Mouse (Mus musculus): ENCODE results near the gene Nhsl1. TPM values are rescaled to one million over a fixed set of nuclear protein-coding genes. Genes with fewer than 3 reads are reported as not detected.

The Nhsl1 gene
- polyA plus RNA-seq, 1 experiment from 2014 or later = 8.2 TPM

DNA sequence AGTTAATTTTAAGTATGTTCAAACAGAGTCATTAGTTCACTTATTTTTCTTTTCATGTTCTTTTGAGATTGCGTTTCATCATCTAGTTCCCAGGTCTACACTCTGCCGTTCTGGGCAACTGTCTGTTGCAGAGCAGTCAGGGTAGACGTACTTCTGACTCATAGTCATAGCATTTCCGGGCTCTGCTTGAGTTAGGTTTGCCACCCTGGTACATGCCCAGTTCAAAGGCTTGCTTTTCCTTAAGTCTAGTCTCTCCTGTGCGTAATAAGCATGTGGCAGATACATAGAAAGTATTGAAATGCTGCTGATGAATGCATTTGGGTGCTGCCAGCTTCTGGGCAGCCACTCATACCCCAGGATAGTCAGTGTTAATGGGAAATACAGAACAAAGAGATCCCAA is 152.9 kb downstream of the Nhsl1 start:
- H3K27me3 ChIP-seq = no peaks in the 10 kb centered on the region
- H3K4me3 ChIP-seq = no peak overlapping the region
- H3K27ac ChIP-seq = no peak overlapping the region
- H3K9me3 ChIP-seq = no peaks in the 10 kb centered on the region
- ATAC-seq (ENCODE audit: insufficient number of reproducible peaks, insufficient read depth, low FRiP score, low TSS enrichment, low read depth) = no peak
- H3K9ac ChIP-seq = no peak overlapping the region
- 81% methylated on average over 5 of the region's 5 CpGs for WGBS
- peaks cover 44% of the 10 kb centered on the region for H3K4me1 ChIP-seq
- H3K36me3 ChIP-seq = peaks cover 6% of the 10 kb centered on the region; the same call in 1 of the 2 replicates
- no peak overlapping the region for H3K4me2 ChIP-seq

DNA sequence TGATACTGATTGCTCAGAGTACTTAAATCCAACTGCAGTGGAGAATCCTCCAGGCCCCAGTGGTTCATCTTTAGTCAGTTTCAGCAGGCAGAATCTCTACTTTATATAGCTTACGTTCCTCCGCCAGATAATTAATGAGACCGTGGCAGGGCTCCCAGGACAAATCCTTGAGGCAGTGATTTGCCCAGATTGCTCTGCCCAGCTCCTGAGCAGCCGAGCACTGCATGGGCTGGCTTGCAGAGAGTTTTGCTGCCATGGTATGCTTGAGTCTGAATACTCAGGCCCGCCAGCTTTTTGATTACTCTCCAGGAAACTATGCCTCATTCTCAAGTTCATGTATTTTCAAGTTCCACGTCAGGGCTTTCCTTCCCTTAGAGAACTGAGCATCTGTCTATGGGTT is 156.3 kb downstream of the Nhsl1 start:
- whole genome bisulfite sequencing = 65% methylated on average over 6 of the region's 6 CpGs
- peaks cover 19% of the 10 kb centered on the region for H3K4me1 ChIP-seq
- no peak overlapping the region; the same call in 1 of the 2 replicates for H3K27ac ChIP-seq
- H3K9me3 ChIP-seq = no peaks in the 10 kb centered on the region
- H3K4me2 ChIP-seq = no peak overlapping the region
- H3K27me3 ChIP-seq = no peaks in the 10 kb centered on the region
- no peak overlapping the region for H3K4me3 ChIP-seq
- H3K36me3 ChIP-seq = peaks cover 6% of the 10 kb centered on the region; the same call in 1 of the 2 replicates
- ATAC-seq (ENCODE audit: insufficient number of reproducible peaks, insufficient read depth, low FRiP score, low TSS enrichment, low read depth) = no peak
- H3K9ac ChIP-seq = no peak overlapping the region

DNA sequence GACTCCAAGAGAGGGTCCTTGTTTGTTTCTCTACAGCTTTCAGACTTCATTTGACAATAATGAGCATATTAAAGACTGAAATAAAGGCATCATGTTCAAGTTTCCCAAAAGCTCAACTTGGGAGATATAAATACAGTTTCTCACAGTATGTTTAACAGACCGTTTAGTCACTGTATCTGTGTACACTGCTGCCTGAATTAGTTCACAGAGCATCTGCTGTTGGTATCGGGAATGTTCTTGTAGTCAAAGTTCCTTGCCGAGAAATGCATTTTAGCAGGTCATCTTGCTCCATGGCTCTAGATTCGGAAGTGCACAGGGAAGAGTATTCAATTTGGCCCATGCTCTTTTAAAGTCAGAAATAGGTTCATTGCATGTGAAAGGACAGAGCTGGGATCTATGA is 159.5 kb downstream of the Nhsl1 start:
- no peak overlapping the region for H3K4me3 ChIP-seq
- H3K27me3 ChIP-seq = no peaks in the 10 kb centered on the region
- peaks cover 15% of the 10 kb centered on the region; the same call in 1 of the 2 replicates for H3K4me1 ChIP-seq
- no peak overlapping the region for H3K9ac ChIP-seq
- 91% methylated on average over 4 of the region's 4 CpGs for WGBS
- H3K9me3 ChIP-seq = no peaks in the 10 kb centered on the region
- H3K36me3 ChIP-seq = no peaks in the 10 kb centered on the region; the same call in 1 of the 2 replicates
- H3K4me2 ChIP-seq = no peak overlapping the region
- ATAC-seq (ENCODE audit: insufficient number of reproducible peaks, insufficient read depth, low FRiP score, low TSS enrichment, low read depth) = no peak
- H3K27ac ChIP-seq = no peak overlapping the region

DNA sequence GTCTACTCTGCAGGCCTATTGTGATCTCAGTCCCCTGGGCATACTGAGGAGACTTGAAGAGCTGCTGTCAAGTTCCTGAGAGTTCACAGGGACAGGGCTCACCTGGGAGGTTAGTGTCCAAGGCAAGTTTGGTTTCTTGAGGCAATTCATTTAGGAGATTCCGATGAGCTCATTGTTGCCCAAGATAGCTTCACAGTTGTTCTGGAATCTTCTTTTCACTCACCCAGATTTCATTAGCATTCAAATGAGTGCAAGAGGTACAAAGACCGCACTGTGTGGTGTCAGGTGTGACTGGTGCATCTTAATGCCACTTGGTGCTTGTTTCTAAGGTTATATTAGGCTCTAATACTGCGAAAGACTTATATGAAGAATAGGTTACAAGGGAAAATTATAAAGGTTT is 160.5 kb downstream of the Nhsl1 start:
- Histone ChIP-seq H3K27ac (no peak overlapping the region), H3K4me1 (peaks cover 15% of the 10 kb centered on the region; the same call in 1 of the 2 replicates), H3K27me3 (no peaks in the 10 kb centered on the region), H3K4me2 (no peak overlapping the region), H3K4me3 (no peak overlapping the region), H3K36me3 (no peaks in the 10 kb centered on the region), H3K9ac (no peak overlapping the region), H3K9me3 (no peaks in the 10 kb centered on the region)
- ATAC-seq (ENCODE audit: insufficient number of reproducible peaks, insufficient read depth, low FRiP score, low TSS enrichment, low read depth) = no peak
- 95% methylated on average over 3 of the region's 3 CpGs for WGBS

DNA sequence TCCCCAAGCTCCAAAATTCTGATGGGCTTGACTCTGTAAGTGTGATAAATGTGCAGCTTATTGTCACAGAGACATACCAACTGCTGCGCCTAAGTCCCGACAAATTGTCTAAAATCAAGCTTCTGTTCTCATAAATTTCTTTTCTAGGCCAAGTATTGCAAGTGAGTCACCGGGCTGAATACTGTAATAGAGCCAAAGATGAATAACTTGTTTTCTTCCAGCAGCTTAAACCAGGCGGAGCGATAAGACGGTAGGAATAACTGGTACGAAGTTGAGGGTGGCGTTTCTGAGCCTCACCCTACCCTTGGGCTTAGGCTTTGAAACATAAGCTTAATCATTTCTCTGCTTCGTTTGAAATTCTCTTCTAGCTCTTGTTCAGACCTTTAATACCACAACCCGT is 162.1 kb downstream of the Nhsl1 start:
- no peaks in the 10 kb centered on the region for H3K27me3 ChIP-seq
- no peak overlapping the region for H3K9ac ChIP-seq
- H3K27ac ChIP-seq = no peak overlapping the region
- no peak for ATAC-seq (ENCODE audit: insufficient number of reproducible peaks, insufficient read depth, low FRiP score, low TSS enrichment, low read depth)
- H3K9me3 ChIP-seq = no peaks in the 10 kb centered on the region
- 77% methylated on average over 10 of the region's 10 CpGs for WGBS
- H3K36me3 ChIP-seq = no peaks in the 10 kb centered on the region
- no peak overlapping the region for H3K4me3 ChIP-seq
- H3K4me1 ChIP-seq = peaks cover 13% of the 10 kb centered on the region; the same call in 1 of the 2 replicates
- no peak overlapping the region for H3K4me2 ChIP-seq

DNA sequence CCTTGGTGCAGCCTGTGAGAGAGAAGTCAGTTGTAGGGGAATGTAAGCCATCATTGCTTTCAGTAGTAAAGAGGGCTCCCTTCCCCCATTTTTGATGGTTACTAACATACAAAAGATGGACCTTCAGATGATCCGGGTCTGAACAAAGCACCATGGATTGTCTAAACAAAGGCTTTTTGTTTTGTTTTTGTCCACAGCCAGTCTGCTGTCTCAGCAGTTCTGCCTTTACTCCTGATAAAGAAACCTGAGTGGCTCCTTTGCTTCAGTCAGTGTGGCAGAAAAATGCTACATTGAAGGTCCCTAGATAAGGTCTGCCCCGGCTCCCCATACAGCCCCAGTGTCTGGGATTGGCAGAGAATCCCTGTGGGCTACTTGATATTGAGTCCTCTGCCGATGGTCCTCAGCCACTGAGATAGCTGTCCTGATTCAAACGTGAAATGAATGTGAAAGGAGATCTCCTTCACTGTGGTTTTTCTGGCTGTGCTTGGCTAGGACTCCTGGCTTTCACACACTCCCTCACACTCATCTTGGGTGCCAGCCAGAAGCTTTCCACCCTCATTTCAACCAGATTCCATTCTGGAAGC is 163.9 kb downstream of the Nhsl1 start:
- Histone ChIP-seq H3K27ac (peak overlapping the region; percentile 66), H3K9me3 (no peaks in the 10 kb centered on the region), H3K27me3 (no peaks in the 10 kb centered on the region), H3K36me3 (no peaks in the 10 kb centered on the region), H3K4me1 (peaks cover 13% of the 10 kb centered on the region; the same call in 1 of the 2 replicates), H3K4me2 (peak overlapping the region; percentile 22; the same call in 1 of the 2 replicates), H3K4me3 (no peak overlapping the region), H3K9ac (no peak overlapping the region)
- WGBS = 19% methylated on average over 4 of the region's 4 CpGs
- ATAC-seq (ENCODE audit: insufficient number of reproducible peaks, insufficient read depth, low FRiP score, low TSS enrichment, low read depth) = no peak

DNA sequence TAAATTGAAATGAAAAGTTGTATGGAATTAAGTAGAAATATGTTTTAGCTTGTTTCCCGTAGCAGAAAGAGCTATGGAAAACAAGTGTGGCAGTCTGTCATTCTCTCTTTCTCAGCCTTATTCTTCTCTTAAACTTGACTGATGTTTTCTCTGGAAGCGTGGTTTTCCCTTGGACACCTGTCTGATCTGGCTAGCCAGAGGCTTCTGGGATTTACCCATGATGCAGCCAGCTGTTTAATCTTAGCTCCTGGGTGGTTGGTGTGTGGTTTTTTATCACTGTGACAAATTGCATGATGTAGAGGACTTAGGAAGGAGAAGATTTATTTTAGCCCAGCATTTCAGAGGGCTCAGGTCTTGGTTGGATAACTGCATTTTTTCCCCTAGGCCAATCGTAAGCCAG is 164.9 kb downstream of the Nhsl1 start:
- 85% methylated on average over 3 of the region's 3 CpGs for WGBS
- Histone ChIP-seq H3K9ac (no peak overlapping the region), H3K4me3 (no peak overlapping the region), H3K4me1 (peaks cover 13% of the 10 kb centered on the region; the same call in 1 of the 2 replicates), H3K4me2 (no peak overlapping the region), H3K27ac (no peak overlapping the region), H3K36me3 (no peaks in the 10 kb centered on the region), H3K9me3 (no peaks in the 10 kb centered on the region), H3K27me3 (no peaks in the 10 kb centered on the region)
- ATAC-seq (ENCODE audit: insufficient number of reproducible peaks, insufficient read depth, low FRiP score, low TSS enrichment, low read depth) = no peak

DNA sequence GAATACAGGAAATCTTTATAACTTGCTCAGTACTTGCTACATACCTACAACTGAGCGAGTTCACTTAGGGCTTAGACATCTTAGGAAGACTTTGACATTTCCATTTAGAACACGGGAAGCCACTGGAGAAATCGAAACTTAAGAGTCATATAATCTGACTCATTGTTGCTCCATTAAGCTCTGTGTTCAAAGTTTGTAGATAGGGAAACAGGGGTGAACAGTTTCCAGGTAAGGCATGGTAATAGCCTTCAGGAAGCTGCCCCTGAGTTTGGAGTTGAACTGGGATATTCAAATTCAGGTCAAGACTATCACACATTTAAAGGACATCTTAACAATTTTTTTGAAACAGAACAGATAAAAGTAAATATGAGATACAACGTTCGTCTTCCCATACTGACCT is 165.9 kb downstream of the Nhsl1 start:
- no peak overlapping the region for H3K4me3 ChIP-seq
- WGBS = 92% methylated on average over 5 of the region's 5 CpGs
- no peaks in the 10 kb centered on the region for H3K27me3 ChIP-seq

DNA sequence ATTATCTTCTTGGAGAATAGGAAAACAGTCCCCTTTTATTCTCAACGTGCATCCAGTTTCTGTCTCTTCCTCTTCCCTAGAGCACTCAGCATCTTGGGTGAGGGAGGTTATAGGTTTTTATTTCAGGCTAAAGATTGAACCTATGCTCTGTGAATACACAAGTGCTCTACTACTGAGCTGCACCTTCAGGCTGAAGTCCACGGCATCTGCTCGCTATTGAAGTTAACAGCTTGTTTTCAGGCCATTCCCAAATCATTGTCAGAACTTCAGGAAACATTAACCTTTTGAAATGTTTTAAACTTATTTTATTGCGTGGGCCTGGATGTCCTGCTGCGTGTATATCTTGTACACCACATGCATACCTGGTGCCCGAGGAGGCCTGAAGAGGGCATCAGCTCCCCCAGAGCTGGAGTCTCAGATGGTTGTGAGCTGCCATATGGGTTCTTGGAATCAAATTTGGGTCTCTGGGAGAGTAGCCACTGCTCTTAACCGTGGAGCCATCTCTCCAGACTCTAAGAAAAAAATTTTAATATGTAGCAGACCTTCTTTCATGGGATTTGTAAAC is 169.5 kb downstream of the Nhsl1 start:
- no peak overlapping the region for H3K27ac ChIP-seq
- H3K9ac ChIP-seq = no peak overlapping the region
- no peaks in the 10 kb centered on the region for H3K9me3 ChIP-seq
- no peaks in the 10 kb centered on the region for H3K27me3 ChIP-seq
- H3K36me3 ChIP-seq = no peaks in the 10 kb centered on the region
- 78% methylated on average over 7 of the region's 7 CpGs for WGBS
- no peaks in the 10 kb centered on the region for H3K4me1 ChIP-seq
- no peak for ATAC-seq (ENCODE audit: insufficient number of reproducible peaks, insufficient read depth, low FRiP score, low TSS enrichment, low read depth)
- H3K4me2 ChIP-seq = no peak overlapping the region
- no peak overlapping the region for H3K4me3 ChIP-seq

More for the DNA sequence above, 165.9 kb downstream of the Nhsl1 start:
- Histone ChIP-seq H3K36me3 (no peaks in the 10 kb centered on the region), H3K9me3 (no peaks in the 10 kb centered on the region), H3K4me2 (no peak overlapping the region), H3K27ac (no peak overlapping the region), H3K4me1 (peaks cover 13% of the 10 kb centered on the region; the same call in 1 of the 2 replicates), H3K9ac (no peak overlapping the region)
- no peak for ATAC-seq (ENCODE audit: insufficient number of reproducible peaks, insufficient read depth, low FRiP score, low TSS enrichment, low read depth)

DNA sequence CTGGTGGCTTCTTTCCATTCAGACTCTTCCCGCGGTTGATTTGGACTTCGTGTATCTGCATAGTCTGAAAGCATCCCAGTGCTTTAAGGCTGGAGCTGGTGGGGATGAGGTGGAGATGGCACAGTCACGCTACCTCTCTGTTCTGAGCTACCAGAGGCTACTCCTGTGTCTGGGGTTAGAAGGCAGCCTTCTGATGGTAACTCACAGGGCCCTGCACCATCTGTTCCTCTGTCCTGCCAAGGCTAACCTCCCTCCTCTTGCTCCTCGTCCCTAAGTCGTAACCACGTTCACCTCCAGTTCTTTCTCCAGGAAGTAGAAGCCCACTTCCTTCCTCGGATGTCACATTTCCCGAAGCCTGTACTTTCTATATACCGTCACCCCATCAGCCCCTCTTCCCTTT is 171.2 kb downstream of the Nhsl1 start:
- Histone ChIP-seq H3K9me3 (no peaks in the 10 kb centered on the region), H3K4me3 (no peak overlapping the region), H3K36me3 (no peaks in the 10 kb centered on the region), H3K27me3 (no peaks in the 10 kb centered on the region), H3K27ac (no peak overlapping the region), H3K4me2 (no peak overlapping the region), H3K9ac (no peak overlapping the region), H3K4me1 (no peaks in the 10 kb centered on the region)
- WGBS = 87% methylated on average over 10 of the region's 10 CpGs
- ATAC-seq (ENCODE audit: insufficient number of reproducible peaks, insufficient read depth, low FRiP score, low TSS enrichment, low read depth) = 0 out of 2 replicates have a peak, but pooled peaks have one; percentile 20

DNA sequence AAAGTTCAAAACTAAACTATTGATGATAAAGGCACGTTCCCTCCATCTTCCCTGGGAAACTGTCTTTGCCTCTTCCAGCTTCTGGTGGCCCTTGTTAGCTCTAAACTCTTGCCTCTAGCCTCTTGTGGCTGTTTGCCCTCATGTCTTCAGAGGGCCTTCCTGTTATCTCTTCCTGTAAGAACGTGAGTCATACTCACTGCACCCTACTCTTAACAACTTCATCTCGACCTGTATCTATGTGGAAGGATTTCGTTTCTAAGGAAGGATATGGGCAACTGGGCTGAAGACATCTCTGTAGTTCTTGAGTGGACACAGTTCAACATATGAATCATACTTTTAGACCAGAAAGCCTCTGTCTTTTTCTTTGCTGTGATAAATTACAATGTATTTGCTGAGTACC is 173.2 kb downstream of the Nhsl1 start:
- ATAC-seq (ENCODE audit: insufficient number of reproducible peaks, insufficient read depth, low FRiP score, low TSS enrichment, low read depth) = no peak
- Histone ChIP-seq H3K4me3 (no peak overlapping the region), H3K4me2 (no peak overlapping the region), H3K27me3 (no peaks in the 10 kb centered on the region), H3K9ac (no peak overlapping the region), H3K36me3 (no peaks in the 10 kb centered on the region), H3K27ac (no peak overlapping the region), H3K4me1 (no peaks in the 10 kb centered on the region), H3K9me3 (no peaks in the 10 kb centered on the region)
- WGBS = 80% methylated on average over 4 of the region's 4 CpGs
